Mouse (Mus musculus) c-Kit-positive CD71-positive TER-119-positive erythroid progenitor cells, embryonic 14.5 days (primary cell): Measurements from ENCODE around the gene Prim1.
"Not testable (repeated sequence)": the region's sequence is repeated elsewhere in the genome, so short reads cannot be mapped to it uniquely, and the experiment has no call there.

ENCODE experiments used
- DNase-seq: peaks from one replicate; pipeline ENCODE4 v3.0.0-alpha.2; 2013; ENCODE audit warnings: low spot score

Prim1 gene

GRCm38 (mm10) chr10:128037921-128038320 is 23.0 kb downstream of the Prim1 start:
- no peak for DNase-seq

- DNase-seq = no peak
Measured at GRCm38 (mm10) chr10:128039167-128039566, 24.2 kb downstream of the Prim1 start.

- DNase-seq = no peak
Measured at GRCm38 (mm10) chr10:128039858-128040257, 24.9 kb downstream of the Prim1 start.

GRCm38 (mm10) chr10:128040293-128040692 is 25.3 kb downstream of the Prim1 start:
- no peak for DNase-seq

- DNase-seq = no peak
Measured at GRCm38 (mm10) chr10:128041636-128042035, 26.7 kb downstream of the Prim1 start.

GRCm38 (mm10) chr10:128042466-128042865 is 27.5 kb downstream of the Prim1 start:
- DNase-seq = no peak

GRCm38 (mm10) chr10:128043041-128043835 is 28.3 kb downstream of the Prim1 start:
- DNase-seq = no peak

GRCm38 (mm10) chr10:128048157-128048556 is 33.2 kb downstream of the Prim1 start:
- no peak for DNase-seq

GRCm38 (mm10) chr10:128049741-128050140 is 34.8 kb downstream of the Prim1 start:
- DNase-seq = no peak

- no peak for DNase-seq
Measured at GRCm38 (mm10) chr10:128050355-128050754, 35.4 kb downstream of the Prim1 start.

- DNase-seq = no peak
Measured at GRCm38 (mm10) chr10:128051589-128051988, 36.6 kb downstream of the Prim1 start.

GRCm38 (mm10) chr10:128052136-128052535 is 37.2 kb downstream of the Prim1 start:
- DNase-seq = not testable (repeated sequence)

GRCm38 (mm10) chr10:128053001-128053400 is 38.0 kb downstream of the Prim1 start:
- no peak for DNase-seq

GRCm38 (mm10) chr10:128058184-128058583 is 43.2 kb downstream of the Prim1 start:
- DNase-seq = no peak

GRCm38 (mm10) chr10:128058601-128059151 is 43.7 kb downstream of the Prim1 start, which contains the start of gene Ptges3:
Gene Ptges3 (plus strand): TSS chr10:128058954.
- DNase-seq = peak; percentile 94

GRCm38 (mm10) chr10:128059207-128059981 is 44.4 kb downstream of the Prim1 start:
- DNase-seq = peak; percentile 50

- no peak for DNase-seq
Measured at GRCm38 (mm10) chr10:128061109-128061508, 46.1 kb downstream of the Prim1 start.

GRCm38 (mm10) chr10:128062221-128062989 is 47.4 kb downstream of the Prim1 start:
- no peak for DNase-seq

- no peak for DNase-seq
Measured at GRCm38 (mm10) chr10:128066072-128066471, 51.1 kb downstream of the Prim1 start.

- DNase-seq = no peak
Measured at GRCm38 (mm10) chr10:128069201-128069600, 54.2 kb downstream of the Prim1 start.

GRCm38 (mm10) chr10:128070432-128070831 is 55.5 kb downstream of the Prim1 start:
- DNase-seq = not testable (repeated sequence)

GRCm38 (mm10) chr10:128078269-128078668 is 63.3 kb downstream of the Prim1 start:
- not testable (repeated sequence) for DNase-seq
